Mouse (Mus musculus) activated CD4-positive, CD25-positive, alpha-beta regulatory T cell, adult 4 months (primary cell): ENCODE measurements around the gene Pak1ip1. TPM values are rescaled to one million over a fixed set of nuclear protein-coding genes. Genes with fewer than 3 reads are reported as not detected.

ENCODE experiments used
- ATAC-seq: one replicate; pipeline ENCODE4 v1.8.0; 2017
- polyA plus RNA-seq, 2 experiments: library from polyadenylated mRNA; unstranded; fragments of 100-300 nt; shearing (Covaris generic); gene quantifications; one replicate each; pipeline ENCODE4 v1.2.1; 2017

Pak1ip1 gene
- polyA plus RNA-seq, 2 experiments from 2014 or later, result 70.4 to 94.2 TPM

GRCm38 (mm10) chr13:41008271-41008670 is 7.4 kb downstream of the Pak1ip1 start:
- no peak for ATAC-seq

GRCm38 (mm10) chr13:41008946-41009345 is 8.1 kb downstream of the Pak1ip1 start:
- ATAC-seq, result no peak

- peak; percentile 99 for ATAC-seq
Observed at GRCm38 (mm10) chr13:41015829-41016634, 15.2 kb downstream of the Pak1ip1 start, which contains the start of gene Tmem14c. TSS of gene Tmem14c (plus strand) at chr13:41016292.

- no peak for ATAC-seq
Observed at GRCm38 (mm10) chr13:41016797-41017405, 16.1 kb downstream of the Pak1ip1 start.

GRCm38 (mm10) chr13:41017832-41018231 is 17.0 kb downstream of the Pak1ip1 start:
- ATAC-seq, result no peak

- no peak for ATAC-seq
Observed at GRCm38 (mm10) chr13:41018236-41018635, 17.4 kb downstream of the Pak1ip1 start.

GRCm38 (mm10) chr13:41018756-41019591 is 18.2 kb downstream of the Pak1ip1 start:
- ATAC-seq, result no peak

- no peak for ATAC-seq
Observed at GRCm38 (mm10) chr13:41020494-41020893, 19.7 kb downstream of the Pak1ip1 start.

GRCm38 (mm10) chr13:41021607-41022006 is 20.8 kb downstream of the Pak1ip1 start:
- no peak for ATAC-seq

- no peak for ATAC-seq
Observed at GRCm38 (mm10) chr13:41022099-41022498, 21.3 kb downstream of the Pak1ip1 start.

GRCm38 (mm10) chr13:41030098-41030497 is 29.3 kb downstream of the Pak1ip1 start:
- ATAC-seq, result no peak

GRCm38 (mm10) chr13:41042511-41042910 is 41.7 kb downstream of the Pak1ip1 start:
- no peak for ATAC-seq

- no peak for ATAC-seq
Observed at GRCm38 (mm10) chr13:41045901-41046300, 45.1 kb downstream of the Pak1ip1 start.

GRCm38 (mm10) chr13:41047280-41047679 is 46.5 kb downstream of the Pak1ip1 start:
- ATAC-seq, result no peak

GRCm38 (mm10) chr13:41051965-41052364 is 51.1 kb downstream of the Pak1ip1 start:
- ATAC-seq, result no peak

Other genes with a start within 250 kb of the Pak1ip1 start
- under 1 TPM in 1 of 2 experiments, not detected in 1; 0.12 TPM for gene Gcnt2, start 141.3 kb upstream of the Pak1ip1 start, polyA plus RNA-seq
- gene Tmem14c, start 15.3 kb downstream of the Pak1ip1 start, polyA plus RNA-seq, result 100 to 1,000 TPM; 173 to 200 TPM
- gene Mak, start 78.7 kb downstream of the Pak1ip1 start, polyA plus RNA-seq, result under 1 TPM in 1 of 2 experiments, not detected in 1; 0.12 TPM
- under 1 TPM in 1 of 2 experiments, not detected in 1; 0.38 TPM for gene Gcm2, start 110.0 kb downstream of the Pak1ip1 start, polyA plus RNA-seq
- under 1 TPM in 1 of 2 experiments, not detected in 1; 0.33 TPM for gene Sycp2l, start 113.3 kb downstream of the Pak1ip1 start, polyA plus RNA-seq
- not detected for gene Elovl2, start 219.4 kb downstream of the Pak1ip1 start, polyA plus RNA-seq
- 1 to 10 TPM; 3.7 to 3.8 TPM for gene Smim13, start 248.8 kb downstream of the Pak1ip1 start, polyA plus RNA-seq